Mouse (Mus musculus) layer of hippocampus, adult 8-10 months (tissue): ENCODE results near the gene Rnf13. TPM values are rescaled to one million over a fixed set of nuclear protein-coding genes. Genes with fewer than 3 reads are reported as not detected.
A peak's percentile ranks its signal among the peaks of the same experiment; 100 is the strongest.

ENCODE experiments used
- DNase-seq, 2 experiments: peaks; one replicate each; pipeline ENCODE4 v3.0.0; 2022; ENCODE audit warnings: low spot score in 2 of 2
- total RNA-seq, 4 experiments: library from RNA; stranded (reverse); gene quantifications; 2 replicates each; pipeline ENCODE4 v1.2.4; 2022

The Rnf13 gene
- total RNA-seq, 4 experiments from 2014 or later = 107 to 116 (median 110) TPM

DNA sequence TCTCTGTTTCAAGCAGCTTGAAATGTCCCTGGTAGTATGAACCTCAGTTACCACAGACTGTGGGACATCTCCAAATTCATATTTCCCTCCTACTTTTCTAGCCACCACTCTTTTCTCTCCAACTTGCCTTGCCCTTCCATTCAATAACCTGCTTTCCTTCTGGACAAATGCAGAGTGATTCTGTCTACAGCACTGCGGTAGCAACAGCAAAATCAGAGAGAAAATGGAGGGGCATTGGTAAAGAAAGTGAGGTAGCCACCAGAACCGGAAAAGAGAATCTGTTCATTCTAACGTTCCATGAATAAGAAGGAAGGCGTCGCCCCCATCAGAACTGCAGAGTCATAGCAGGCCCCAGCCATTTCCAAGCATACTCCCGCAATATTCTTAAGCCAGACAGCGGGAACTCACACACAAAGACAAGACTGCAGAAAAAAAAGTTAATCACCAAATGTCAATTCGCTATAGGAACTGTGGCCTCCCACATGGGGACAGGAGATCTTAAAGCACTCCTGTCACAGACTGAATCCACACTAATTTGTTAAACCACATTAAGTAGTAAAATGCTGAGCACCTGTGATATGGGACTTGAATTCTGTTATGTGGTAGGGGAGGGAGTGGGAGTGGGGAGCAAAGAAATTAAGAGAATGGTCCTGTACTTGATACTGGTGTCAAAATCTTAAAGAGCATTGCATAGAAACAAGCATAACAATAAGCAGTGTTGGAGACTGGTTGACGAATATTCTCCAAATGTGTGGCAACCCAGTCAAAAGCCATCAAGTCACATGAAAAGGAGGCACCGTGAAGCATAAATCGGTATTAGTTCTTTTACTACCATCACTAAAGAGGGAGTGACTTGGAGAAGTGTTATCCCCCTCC is 110.2 kb downstream of the Rnf13 start:
- peak in 1 of 2 experiments; percentile 42 for DNase-seq

DNA sequence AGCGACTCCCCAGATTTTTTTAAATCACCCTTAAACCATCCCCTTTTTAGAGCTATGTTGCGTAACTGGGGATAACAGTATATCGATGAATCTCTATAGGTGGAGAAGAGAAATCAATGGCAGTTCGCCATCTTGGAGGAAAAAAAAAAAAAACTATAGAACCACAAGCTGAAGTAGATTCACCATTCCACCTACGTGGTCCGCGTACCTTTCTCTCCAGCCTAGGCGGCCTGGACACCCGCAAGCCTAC is 110.7 kb downstream of the Rnf13 start:
- no peak for DNase-seq

DNA sequence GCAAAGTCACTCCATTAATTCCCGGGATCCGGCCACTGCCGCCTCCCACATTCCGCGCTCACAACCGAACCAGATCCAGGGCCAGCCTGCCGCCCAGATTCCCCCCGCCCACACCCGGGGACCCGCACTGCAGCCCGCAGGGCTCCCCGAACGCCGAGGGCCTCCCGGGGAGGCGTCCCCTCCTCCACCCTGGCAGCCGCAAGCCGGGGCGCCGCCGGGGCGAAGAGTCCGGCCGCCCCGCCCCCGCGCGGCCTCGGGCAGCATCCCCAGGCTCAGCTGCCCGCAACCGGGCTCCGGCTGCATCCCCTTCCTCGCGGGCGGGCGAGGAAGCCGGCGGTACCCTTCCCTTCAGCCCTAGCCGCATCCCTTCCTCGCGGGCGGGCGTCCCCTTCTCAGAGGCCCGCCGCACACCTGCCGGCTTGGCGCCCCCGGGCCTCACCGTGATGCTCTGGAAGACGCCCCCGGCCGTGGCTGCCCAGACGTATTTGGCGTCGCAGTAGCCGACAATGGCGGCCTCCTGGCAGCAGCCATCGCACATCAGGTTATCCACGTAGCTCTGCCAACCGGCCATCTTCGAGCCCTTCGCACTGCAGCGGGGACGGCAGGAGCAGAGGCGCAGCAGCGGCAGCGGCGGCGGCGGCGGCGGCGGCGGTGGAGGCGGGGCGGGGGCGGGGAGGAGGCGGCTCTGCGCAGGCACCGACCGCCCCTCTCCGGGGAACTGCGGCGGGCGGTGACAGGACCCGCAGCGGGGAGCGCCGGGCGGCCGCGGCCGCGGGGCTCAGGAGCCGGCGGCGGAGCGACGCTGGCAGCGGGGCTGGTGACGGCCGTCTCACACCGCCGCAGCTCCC is 111.3 kb downstream of the Rnf13 start:
- DNase-seq = peak; percentile 44 to 64

DNA sequence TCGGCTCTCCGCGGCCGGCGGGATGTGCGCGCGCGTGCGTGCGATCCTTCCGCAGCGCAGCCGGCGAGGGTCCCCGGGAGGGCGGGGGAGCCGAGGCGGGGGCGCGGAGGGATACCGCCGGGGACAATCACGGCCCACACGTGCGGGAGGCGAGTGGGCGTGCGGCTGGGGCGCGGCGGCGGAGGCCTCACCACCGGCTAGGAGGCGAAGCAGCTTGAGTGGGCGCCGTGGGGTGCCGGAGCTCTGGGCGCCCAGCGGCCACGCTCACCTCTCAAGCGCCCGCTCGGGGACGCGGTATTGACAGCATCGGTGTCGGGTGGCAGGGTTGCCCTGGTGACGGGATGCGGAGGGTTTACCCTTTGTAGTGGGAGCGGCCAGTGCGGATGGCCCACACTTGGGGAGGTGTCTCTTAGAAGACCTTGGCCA is 111.9 kb downstream of the Rnf13 start, which contains the start of gene Pfn2:
TSS of gene Pfn2 (minus strand) at position 320 of the 426 bp plus-strand sequence.
- peak; percentile 70 to 79 for DNase-seq

DNA sequence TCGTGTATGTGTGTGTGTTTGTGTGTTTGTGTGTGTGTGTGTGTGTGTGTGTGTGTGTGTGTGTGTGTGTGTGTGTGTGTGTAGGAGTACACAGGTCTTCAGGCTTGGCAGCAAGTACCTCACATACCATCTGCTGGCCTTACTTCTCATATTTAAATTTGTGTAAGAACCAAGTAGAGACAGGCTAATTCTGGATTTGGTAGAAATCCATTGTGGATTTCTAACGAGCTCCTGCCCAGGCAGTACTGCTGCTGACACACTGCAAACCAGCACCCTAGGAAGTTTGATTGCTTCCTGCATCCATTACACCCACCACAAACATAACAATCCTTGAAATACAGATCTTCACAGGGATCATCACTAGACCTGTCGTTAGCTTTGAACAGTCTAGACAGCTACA is 147.1 kb downstream of the Rnf13 start:
- no peak for DNase-seq

Other genes starting within 250 kb of the Rnf13 start
- 10 to 100 TPM; 12.6 to 14.8 (median 13.7) TPM for gene Wwtr1, start 160.2 kb upstream of the Rnf13 start, total RNA-seq
- gene Commd2, start 84.3 kb upstream of the Rnf13 start, total RNA-seq = 10 to 100 TPM; 20.3 to 23.4 (median 22.1) TPM
- gene Ankub1, start 43.3 kb upstream of the Rnf13 start, total RNA-seq = 1 to 10 TPM; 1.9 to 4.3 (median 3.4) TPM
- 100 to 1,000 TPM; 475 to 535 (median 517) TPM for gene Pfn2, start 112.0 kb downstream of the Rnf13 start, total RNA-seq